Mouse (Mus musculus) CH12.LX (cell line): ENCODE measurements around the gene D11Wsu47e. TPM values are rescaled to one million over a fixed set of nuclear protein-coding genes. Genes with fewer than 3 reads are reported as not detected.
A peak's percentile ranks its signal among the peaks of the same experiment; 100 is the strongest.

Experiments used
- DNase-seq: peaks from one replicate; pipeline ENCODE4 v3.0.0-alpha.2; 2013; ENCODE audit errors: extremely low read depth
- H3K27ac ChIP-seq: 2 replicates; pipeline ENCODE4 v1.5.1; 2012; ENCODE audit warnings: low read depth, mild to moderate bottlenecking, control low read depth, moderate library complexity; ENCODE audit not compliant: insufficient read depth
- H3K27me3 ChIP-seq: replicated peaks from 2 replicates; pipeline ENCODE3; 2012; ENCODE audit warnings: inconsistent platforms
- H3K36me3 ChIP-seq, 2 experiments: replicated peaks in 1 of 2; 2 replicates each; pipeline versions ENCODE3 to v1.6.1; 2012; ENCODE audit warnings: inconsistent platforms in 1 of 2, low read length in 1 of 2, mild to moderate bottlenecking in 1 of 2, mixed read lengths in 1 of 2, moderate library complexity in 1 of 2; ENCODE audit not compliant: control insufficient read depth in 1 of 2, insufficient read depth in 1 of 2
- H3K4me1 ChIP-seq, 2 experiments: 2 replicates each; pipeline ENCODE4 v1.6.1; 2012; ENCODE audit warnings: inconsistent platforms in 1 of 2, moderate library complexity in 1 of 2; ENCODE audit not compliant: insufficient read depth in 2 of 2, control insufficient read depth in 1 of 2
- H3K4me2 ChIP-seq: 2 replicates; pipeline ENCODE4 v1.6.1; 2012; ENCODE audit warnings: low read depth, mild to moderate bottlenecking, control low read depth; ENCODE audit not compliant: poor library complexity, insufficient read depth, severe bottlenecking
- H3K4me3 ChIP-seq, 3 experiments: fragments of 150-350 bp in 1 of 3; sonication (generic) in 1 of 3; replicated peaks in 1 of 3; 2 replicates each; pipeline versions ENCODE3 to v1.5.1; 2011 to 2012; ENCODE audit warnings: low read depth in 2 of 3, low read length in 2 of 3, mild to moderate bottlenecking in 2 of 3, moderate library complexity in 2 of 3, control low read depth in 1 of 3, improper control_type of control experiment in 1 of 3, inconsistent platforms in 1 of 3, mixed read lengths in 1 of 3; ENCODE audit not compliant: poor library complexity in 1 of 3
- H3K79me2 ChIP-seq: replicated peaks from 2 replicates; pipeline ENCODE4 v1.6.1; 2012; ENCODE audit warnings: mild to moderate bottlenecking, moderate library complexity; ENCODE audit not compliant: control insufficient read depth, poor library complexity, insufficient read depth, severe bottlenecking; ENCODE audit errors: extremely low read depth
- H3K9ac ChIP-seq: 2 replicates; pipeline ENCODE4 v1.6.1; 2012; ENCODE audit warnings: low read depth, mild to moderate bottlenecking, control low read depth, moderate library complexity; ENCODE audit not compliant: insufficient read depth
- H3K9me3 ChIP-seq: replicated peaks from 2 replicates; pipeline ENCODE3; 2012; ENCODE audit warnings: low read length, inconsistent platforms, mixed read lengths
- BHLHE40 ChIP-seq: IDR thresholded peaks from 2 replicates; pipeline ENCODE4 v1.6.1; 2011; ENCODE audit warnings: mild to moderate bottlenecking, low read depth, low read length, improper control_type of control experiment
- CHD2 ChIP-seq: IDR thresholded peaks from 2 replicates; pipeline ENCODE4 v1.6.1; 2011; ENCODE audit warnings: low read length, improper control_type of control experiment
- CTCF ChIP-seq, 2 experiments: IDR thresholded peaks in 1 of 2; conservative IDR thresholded peaks in 1 of 2; 2 replicates each; pipeline ENCODE4 v1.5.1; 2011 to 2012; ENCODE audit warnings: low read depth in 2 of 2, low read length in 2 of 2, improper control_type of control experiment in 1 of 2, inconsistent platforms in 1 of 2, mild to moderate bottlenecking in 1 of 2, moderate library complexity in 1 of 2
- MXI1 ChIP-seq: IDR thresholded peaks from 2 replicates; pipeline ENCODE4 v1.6.1; 2011; ENCODE audit warnings: mild to moderate bottlenecking, low read depth, low read length, improper control_type of control experiment
- RAD21 ChIP-seq: IDR thresholded peaks from 2 replicates; pipeline ENCODE4 v1.6.1; 2011; ENCODE audit warnings: low read depth, mild to moderate bottlenecking, low read length, improper control_type of control experiment, moderate library complexity
- TBP ChIP-seq: conservative IDR thresholded peaks from 2 replicates; pipeline ENCODE4 v1.6.1; 2011; ENCODE audit warnings: low read depth, low read length, improper control_type of control experiment
- TCF12 ChIP-seq: IDR thresholded peaks from 2 replicates; pipeline ENCODE4 v1.6.1; 2014; ENCODE audit warnings: low read depth, mild to moderate bottlenecking, inconsistent platforms, low read length, improper control_type of control experiment
- ZKSCAN1 ChIP-seq: IDR thresholded peaks from 2 replicates; pipeline ENCODE4 v1.6.1; 2012; ENCODE audit warnings: low read depth, inconsistent platforms, low read length, improper control_type of control experiment, borderline replicate concordance
- ZMIZ1 ChIP-seq: IDR thresholded peaks from 2 replicates; pipeline ENCODE4 v1.6.1; 2012; ENCODE audit warnings: low read depth, mild to moderate bottlenecking, inconsistent platforms, low read length, improper control_type of control experiment
- ZNF384 ChIP-seq: IDR thresholded peaks from 2 replicates; pipeline ENCODE4 v1.6.1; 2012; ENCODE audit warnings: low read depth, low read length, improper control_type of control experiment, inconsistent platforms
- dilution Hi-C: fragments of 300-500 bp; cut with MboI; formaldehyde crosslinking; loops from 2 replicates; pipeline ENCODE4 v1.14.3; 2020; ENCODE audit warnings: low sequenced_read_pairs; ENCODE audit not compliant: extremely low pct_unique_long_range_greater_than_20kb, extremely low pct_ligation_motif_present
- in situ Hi-C: fragments of 300-500 bp; cut with MboI; formaldehyde crosslinking; loops from 3 replicates; pipeline ENCODE4 v1.14.3; 2019; ENCODE audit warnings: low sequenced_read_pairs, low pct_ligation_motif_present, low pct_unique_long_range_greater_than_20kb, mixed read lengths
- polyA plus RNA-seq: library from polyadenylated mRNA; unstranded; fragments of >175 nt; gene quantifications from 2 replicates; pipeline ENCODE4 v1.2.1, GENCODE M21; 2012; ENCODE audit warnings: low read depth; ENCODE audit not compliant: insufficient read length
- total RNA-seq, 2 experiments: library from RNA; depleted of rRNA; stranded (reverse); fragments of 300-350 nt in 1 of 2; fragments of >200 nt in 1 of 2; gene quantifications; 2 replicates each; pipeline ENCODE4 v1.2.3; 2012 to 2014

Gene D11Wsu47e
- total and polyA plus RNA-seq, 3 experiments, result 25.1 to 29.6 (median 26.2) TPM

DNA sequence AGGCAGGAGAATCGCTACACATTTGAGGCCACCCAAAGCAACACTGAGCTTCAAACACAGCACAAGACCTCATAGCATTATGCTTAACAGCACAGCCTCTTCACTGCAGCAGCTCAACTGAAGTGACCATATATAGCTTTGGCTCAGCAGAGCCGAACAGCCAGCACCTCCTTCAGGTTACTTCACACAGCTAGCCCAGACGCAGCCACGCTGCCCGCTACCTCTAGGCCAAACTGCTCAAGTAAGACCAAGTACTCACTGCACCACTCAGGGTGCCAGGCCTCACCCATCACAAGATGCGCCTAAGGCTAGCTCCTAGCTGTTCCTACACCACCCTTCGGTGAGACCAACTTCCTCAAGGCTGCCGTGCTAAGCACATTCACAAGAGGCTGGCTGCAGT lies 5.8 kb upstream of the D11Wsu47e start:
- H3K4me1 ChIP-seq, result peaks cover 16 to 60% of the 10 kb centered on the region in 2 experiments
- dilution Hi-C loops, result no loop called here
- H3K27ac ChIP-seq, result peak overlapping the region; percentile 7
- H3K36me3 ChIP-seq, result peaks cover 19 to 66% of the 10 kb centered on the region in 2 experiments
- H3K79me2 ChIP-seq, result peaks cover 85% of the 10 kb centered on the region
- H3K4me2 ChIP-seq, result no peak overlapping the region
- no peaks in the 10 kb centered on the region for H3K27me3 ChIP-seq
- H3K9me3 ChIP-seq, result no peaks in the 10 kb centered on the region
- TF ChIP-seq CTCF (conservative IDR thresholded peaks at IDR 0.05 in 1 of 2, IDR thresholded peaks at IDR 0.05 in 1 of 2; ENCODE audit: low read depth in 2 of 2, low read length in 2 of 2) (peak in 1 of 2 experiments; percentile 28; a peak in 2 of 4 replicates), BHLHE40 (no peak), ZNF384 (no peak), MXI1 (0 out of 2 replicates have a peak, but pooled peaks have one; percentile 3)
- TF ChIP-seq, all 38 proteins: peak for 2
- in situ Hi-C loops, result no loop called here
- Histone ChIP-seq H3K4me3 (peak overlapping the region in 1 of 3 experiments; percentile 7), H3K9ac (0 out of 2 replicates have a peak overlapping the region, but pooled peaks have one; percentile 11)
- DNase-seq, result no peak

DNA sequence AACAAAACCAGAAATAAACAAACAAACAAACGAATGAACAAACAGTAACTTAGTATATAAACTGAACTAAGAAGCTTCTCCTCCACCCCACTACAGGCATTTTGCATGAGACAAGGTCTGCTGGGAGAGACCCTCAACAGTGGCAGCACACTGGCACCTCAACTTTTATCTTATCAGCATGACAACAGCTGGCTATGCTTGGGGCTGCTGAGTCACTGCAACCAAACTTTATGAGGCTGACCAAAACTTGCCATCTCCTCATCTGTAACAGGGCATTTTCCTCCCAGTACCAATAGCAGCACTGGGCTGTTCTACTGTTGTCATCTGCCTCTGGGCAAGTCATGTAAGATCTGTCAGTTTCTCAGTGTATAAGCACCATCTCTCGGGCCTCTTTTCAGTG lies 3.3 kb upstream of the D11Wsu47e start:
- H3K4me1 ChIP-seq, result peaks cover 16 to 67% of the 10 kb centered on the region in 2 experiments
- TF ChIP-seq TCF12, result no peak
- peak overlapping the region; percentile 36; the same call in 1 of the 2 replicates for H3K4me2 ChIP-seq
- H3K9ac ChIP-seq, result no peak overlapping the region
- peaks cover 9 to 42% of the 10 kb centered on the region in 2 experiments for H3K36me3 ChIP-seq
- dilution Hi-C loops (no loop called here), in situ Hi-C loops (no loop called here)
- no peak overlapping the region for H3K4me3 ChIP-seq
- H3K27me3 ChIP-seq, result no peaks in the 10 kb centered on the region
- DNase-seq, result no peak
- H3K79me2 ChIP-seq, result peaks cover 84% of the 10 kb centered on the region
- no peaks in the 10 kb centered on the region for H3K9me3 ChIP-seq
- H3K27ac ChIP-seq, result no peak overlapping the region

DNA sequence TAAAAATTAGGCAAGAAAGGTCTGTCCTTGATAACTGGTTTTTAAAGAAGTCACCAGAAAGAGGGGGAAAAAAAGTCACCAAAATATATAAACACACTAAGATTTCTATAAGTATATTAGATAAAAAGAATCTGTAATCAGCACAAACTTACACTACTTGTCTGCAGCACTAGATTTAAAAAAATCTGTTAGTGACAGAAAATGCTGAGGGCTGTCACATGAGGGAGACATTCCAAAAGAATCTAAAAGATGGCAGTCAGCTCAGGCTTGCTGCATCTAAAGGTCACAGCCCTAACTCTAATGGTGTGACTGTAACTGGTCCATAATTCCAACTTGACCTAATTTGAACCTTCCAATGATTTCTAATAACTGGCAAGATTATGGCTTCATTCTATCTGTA lies 2.2 kb upstream of the D11Wsu47e start:
- Histone ChIP-seq H3K9ac (peak overlapping the region; percentile 95; the same call in 1 of the 2 replicates), H3K27me3 (no peaks in the 10 kb centered on the region), H3K9me3 (no peaks in the 10 kb centered on the region), H3K36me3 (peaks cover 2 to 38% of the 10 kb centered on the region in 2 experiments), H3K27ac (no peak overlapping the region), H3K4me3 (peak overlapping the region in 2 of 3 experiments; percentile 14 to 95), H3K4me2 (no peak overlapping the region; the same call in 1 of the 2 replicates), H3K79me2 (peaks cover 90% of the 10 kb centered on the region), H3K4me1 (peaks cover 17 to 68% of the 10 kb centered on the region in 2 experiments)
- dilution Hi-C loops, result no loop called here
- in situ Hi-C loops, result no loop called here
- no peak for TF ChIP-seq ZKSCAN1
- no peak for TF ChIP-seq TCF12
- TF ChIP-seq CTCF (conservative IDR thresholded peaks at IDR 0.05 in 1 of 2, IDR thresholded peaks at IDR 0.05 in 1 of 2; ENCODE audit: low read depth in 2 of 2, low read length in 2 of 2), result peak in 1 of 2 experiments; percentile 19; a peak in 2 of 4 replicates
- TF ChIP-seq ZNF384, result peak; percentile 55; the same call in 1 of the 2 replicates
- TF ChIP-seq RAD21, result no peak; the same call in 1 of the 2 replicates
- TF ChIP-seq ZMIZ1, result no peak
- no peak for TF ChIP-seq CHD2
- TF ChIP-seq TBP, result no peak
- DNase-seq, result no peak
